In the genomic region with DNA sequence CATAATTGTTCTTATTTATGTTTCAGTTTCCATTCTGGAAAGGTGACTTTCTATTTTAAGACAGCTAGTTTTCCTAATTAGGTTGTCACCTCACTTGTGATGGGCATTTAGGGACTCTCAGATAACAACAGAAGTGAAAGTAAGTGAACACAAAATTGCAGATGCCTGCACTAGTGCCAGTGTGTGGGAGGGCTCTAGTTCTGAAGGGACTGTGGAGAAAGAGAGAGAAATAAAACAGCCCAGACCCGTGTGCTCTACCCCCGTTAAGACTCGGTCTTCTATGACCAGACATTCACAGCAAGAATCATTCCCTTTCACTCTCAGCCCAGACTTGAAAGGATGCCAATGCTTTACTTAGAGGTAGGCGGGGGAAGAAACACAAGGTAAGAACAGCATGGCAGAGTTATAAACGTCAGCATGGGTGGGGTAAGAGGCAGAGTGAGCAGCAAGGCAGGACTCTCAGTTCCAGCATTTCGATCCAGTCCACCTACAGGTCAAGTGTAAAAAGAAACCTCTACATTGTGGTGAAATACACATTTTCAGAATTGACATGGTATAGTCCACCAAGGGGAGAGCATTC, we compare ENCODE assay signal across 15 mouse cellular contexts.
DNase-seq lines count a peak whose midpoint lies in the region; ATAC-seq lines count a peak whose summit lies in the region.
"Had no signal": no experiment of that assay in that cellular context is flagged by ENCODE, and none has a peak within 500 bp of the region (broad histone marks: within the 10 kb centered on the region; RNA-seq: fewer than 3 reads in every experiment).

No protein-coding gene starts in this region.

- WGBS in forebrain, embryonic 14.5 days, result 31% methylated on average over 6 of the region's 6 CpGs
- WGBS in forebrain, embryonic 13.5 days, result 28% methylated on average over 6 of the region's 6 CpGs
- 48% methylated on average over 6 of the region's 6 CpGs for WGBS in hindbrain, embryonic 14.5 days

- peak; percentile 44 for DNase-seq in forebrain, embryonic 14.5 days (ENCODE audit: low spot score)
- DNase-seq in left cerebral cortex, postnatal 25 days (ENCODE audit: low spot score in 2 of 2), result peak; percentile 4 to 24
- DNase-seq in left cerebral cortex, adult 9 months (ENCODE audit: low spot score in 2 of 2), result no peak
- DNase-seq in brain, adult 2 months (ENCODE audit: low read depth, low spot score), result peak; percentile 46
- DNase-seq in hindbrain, embryonic 14.5 days (ENCODE audit: low spot score), result no peak
- DNase-seq: B cell, adult 2 months; kidney, postnatal 14 days; liver, embryonic 13.5 days; thymus, adult 2 months had no signal

- no peak overlapping the region for H3K27ac ChIP-seq in forebrain, embryonic 14.5 days (ENCODE audit: low read depth, low read length)
- H3K27ac ChIP-seq in forebrain, embryonic 13.5 days, result no peak overlapping the region
- H3K27ac ChIP-seq in hindbrain, embryonic 14.5 days, result no peak overlapping the region
- H3K27ac ChIP-seq: embryonic facial prominence, embryonic 13.5 days; heart, embryonic 10.5 days; liver, embryonic 13.5 days; midbrain, embryonic 15.5 days had no signal

- no peaks in the 10 kb centered on the region for H3K27me3 ChIP-seq in forebrain, embryonic 14.5 days (replicated peaks; ENCODE audit: control insufficient read depth, insufficient read depth, low read length)
- H3K27me3 ChIP-seq in forebrain, embryonic 13.5 days, result no peaks in the 10 kb centered on the region
- 0 out of 2 replicates have a peak, but pooled peaks cover 6% of the 10 kb centered on the region for H3K27me3 ChIP-seq in hindbrain, embryonic 14.5 days (ENCODE audit: control insufficient read depth, insufficient read depth, low read length)
- H3K27me3 ChIP-seq: embryonic facial prominence, embryonic 13.5 days; liver, embryonic 13.5 days; midbrain, embryonic 15.5 days had no signal

- no peak overlapping the region for H3K4me2 ChIP-seq in forebrain, embryonic 14.5 days (ENCODE audit: low read length)
- no peak overlapping the region for H3K4me2 ChIP-seq in forebrain, embryonic 13.5 days
- no peak overlapping the region for H3K4me2 ChIP-seq in hindbrain, embryonic 14.5 days (replicated peaks)
- H3K4me2 ChIP-seq: embryonic facial prominence, embryonic 13.5 days; liver, embryonic 13.5 days; midbrain, embryonic 15.5 days had no signal

- H3K36me3 ChIP-seq in forebrain, embryonic 14.5 days (ENCODE audit: control insufficient read depth, insufficient read depth, low read length), result no peaks in the 10 kb centered on the region
- H3K36me3 ChIP-seq in forebrain, embryonic 13.5 days (ENCODE audit: poor library complexity, severe bottlenecking), result no peaks in the 10 kb centered on the region
- H3K36me3 ChIP-seq in hindbrain, embryonic 14.5 days (replicated peaks; ENCODE audit: control insufficient read depth, insufficient read depth), result no peaks in the 10 kb centered on the region
- H3K36me3 ChIP-seq: embryonic facial prominence, embryonic 13.5 days; heart, embryonic 10.5 days; liver, embryonic 13.5 days; midbrain, embryonic 15.5 days had no signal

- intact Hi-C loops in left cerebral cortex, postnatal 25 days (cut with DNase I), result no loop called here

- H3K9me3 ChIP-seq in forebrain, embryonic 14.5 days (replicated peaks; ENCODE audit: control insufficient read depth, low read length), result no peaks in the 10 kb centered on the region
- no peaks in the 10 kb centered on the region for H3K9me3 ChIP-seq in forebrain, embryonic 13.5 days (replicated peaks)
- no peaks in the 10 kb centered on the region for H3K9me3 ChIP-seq in hindbrain, embryonic 14.5 days (ENCODE audit: control insufficient read depth, low read length)
- H3K9me3 ChIP-seq: embryonic facial prominence, embryonic 13.5 days; heart, embryonic 10.5 days; liver, embryonic 13.5 days; midbrain, embryonic 15.5 days had no signal

- no peak overlapping the region for H3K4me3 ChIP-seq in forebrain, embryonic 14.5 days (ENCODE audit: low read depth, low read length)
- H3K4me3 ChIP-seq in forebrain, embryonic 13.5 days, result no peak overlapping the region
- no peak overlapping the region for H3K4me3 ChIP-seq in hindbrain, embryonic 14.5 days (replicated peaks; ENCODE audit: low read length)
- H3K4me3 ChIP-seq: embryonic facial prominence, embryonic 13.5 days; heart, embryonic 10.5 days; liver, embryonic 13.5 days; midbrain, embryonic 15.5 days had no signal

- peaks cover 7% of the 10 kb centered on the region; the same call in 1 of the 2 replicates for H3K4me1 ChIP-seq in forebrain, embryonic 14.5 days (ENCODE audit: control insufficient read depth, insufficient read depth, low read length)
- peaks cover 14% of the 10 kb centered on the region for H3K4me1 ChIP-seq in forebrain, embryonic 13.5 days
- H3K4me1 ChIP-seq in hindbrain, embryonic 14.5 days (replicated peaks; ENCODE audit: control insufficient read depth, insufficient read depth, low read length), result peaks cover 5% of the 10 kb centered on the region; the same call in 1 of the 2 replicates
- H3K4me1 ChIP-seq: heart, embryonic 10.5 days; liver, embryonic 13.5 days had no signal

- ATAC-seq in forebrain, embryonic 14.5 days, result no peak
- ATAC-seq in forebrain, embryonic 13.5 days, result no peak
- ATAC-seq in megakaryocyte-erythroid progenitor cell, adult 5-6 weeks (replicated peaks; ENCODE audit: low FRiP score, low TSS enrichment, poor library complexity, severe bottlenecking), result peak; percentile 68
- no peak for ATAC-seq in hindbrain, embryonic 14.5 days (ENCODE audit: low FRiP score)
- no peak for ATAC-seq in activated CD4-positive, CD25-positive, alpha-beta regulatory T cell, adult 4 months
- ATAC-seq: midbrain, embryonic 15.5 days had no signal

- H3K9ac ChIP-seq in forebrain, embryonic 14.5 days (ENCODE audit: low read length), result no peak overlapping the region
- no peak overlapping the region for H3K9ac ChIP-seq in forebrain, embryonic 13.5 days
- no peak overlapping the region for H3K9ac ChIP-seq in hindbrain, embryonic 14.5 days
- H3K9ac ChIP-seq: embryonic facial prominence, embryonic 13.5 days; liver, embryonic 13.5 days; midbrain, embryonic 15.5 days had no signal

Comparison
In these comparisons a context has a peak if more than half of its experiments do, and no peak if none do; other contexts are left out.
1. DNase-seq: peak in forebrain, embryonic 14.5 days (single experiment), left cerebral cortex, postnatal 25 days (2 of 2) and brain, adult 2 months (single experiment); none in left cerebral cortex, adult 9 months (0 of 2) and hindbrain, embryonic 14.5 days (single experiment).